Mouse (Mus musculus): ENCODE results near the gene Rpgrip1l. TPM values are rescaled to one million over a fixed set of nuclear protein-coding genes. Genes with fewer than 3 reads are reported as not detected.

Rpgrip1l gene
- polyA plus RNA-seq, 1 experiment from 2014 or later = 12.6 TPM

DNA sequence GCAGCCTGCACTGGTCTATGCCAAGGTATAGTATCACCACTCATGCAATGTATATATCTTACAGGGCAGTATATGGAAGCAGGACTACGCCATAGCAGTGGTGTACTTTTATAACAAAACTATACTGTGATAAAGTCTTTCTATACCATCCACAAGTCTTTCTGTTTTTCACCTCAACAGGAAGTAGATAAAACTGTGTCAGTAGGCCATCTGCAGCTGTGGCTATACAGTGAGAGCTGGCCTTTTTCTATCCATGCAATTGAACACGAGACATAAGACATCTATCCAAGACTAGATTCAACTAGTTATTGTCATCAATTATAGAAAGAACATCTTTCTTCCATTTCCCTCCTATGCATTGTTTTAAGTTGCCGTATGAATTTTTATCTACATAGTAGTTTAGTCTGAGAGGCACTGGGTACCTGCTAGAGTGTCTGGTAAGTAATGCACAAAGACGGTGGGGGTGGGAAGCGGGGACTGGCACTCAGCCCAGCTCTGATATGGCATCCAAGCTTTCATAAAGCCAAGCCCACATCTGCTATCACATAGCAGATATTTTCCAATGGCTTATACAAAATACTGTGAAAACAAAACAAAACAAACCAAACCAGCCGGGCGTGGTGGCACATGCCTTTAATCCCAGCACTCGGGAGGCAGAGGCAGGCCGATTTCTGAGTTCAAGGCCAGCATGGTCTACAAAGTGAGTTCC lies 63.1 kb downstream of the Rpgrip1l start:
- ATAC-seq (replicated peaks) = no peak
- Histone ChIP-seq H3K4me2 (no peak overlapping the region), H3K36me3 (replicated peaks) (no peaks in the 10 kb centered on the region), H3K9ac (no peak overlapping the region), H3K4me1 (no peaks in the 10 kb centered on the region), H3K27me3 (replicated peaks) (no peaks in the 10 kb centered on the region), H3K27ac (no peak overlapping the region), H3K4me3 (no peak overlapping the region), H3K9me3 (no peaks in the 10 kb centered on the region)
- 98% methylated on average over 9 of the region's 9 CpGs for WGBS

DNA sequence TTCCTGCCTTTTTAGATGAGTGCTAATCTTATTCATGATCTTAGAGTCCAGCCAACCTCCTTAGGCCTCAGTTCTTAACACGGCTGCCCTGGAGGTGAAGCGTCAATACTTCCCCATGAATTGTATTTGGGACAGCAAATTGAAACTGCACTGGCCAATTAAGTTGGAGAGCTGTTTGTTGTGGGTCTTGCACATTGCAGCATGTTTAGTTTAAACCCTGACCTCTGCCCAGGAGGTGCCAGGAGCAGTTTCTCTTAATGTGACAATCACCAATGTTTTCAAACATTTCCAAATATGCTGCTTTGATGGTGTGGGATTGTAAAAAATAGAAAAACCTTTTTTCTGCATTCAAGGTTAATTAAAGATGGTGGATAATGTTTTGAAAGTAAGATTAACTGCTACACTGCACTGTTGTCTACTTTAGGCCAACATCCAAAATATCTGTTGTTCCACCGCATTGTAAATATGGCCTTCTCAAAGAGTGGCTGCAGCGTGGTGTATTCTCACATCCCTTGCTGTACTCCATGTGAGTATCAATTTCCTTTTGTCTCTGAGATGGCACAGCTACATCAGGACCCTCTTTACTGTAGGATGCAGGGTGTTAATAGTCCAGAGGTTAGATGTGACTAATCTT lies 67.1 kb downstream of the Rpgrip1l start:
- Histone ChIP-seq H3K4me2 (no peak overlapping the region), H3K4me1 (no peaks in the 10 kb centered on the region), H3K9ac (no peak overlapping the region), H3K9me3 (no peaks in the 10 kb centered on the region), H3K4me3 (no peak overlapping the region), H3K27me3 (replicated peaks) (no peaks in the 10 kb centered on the region), H3K36me3 (replicated peaks) (no peaks in the 10 kb centered on the region), H3K27ac (no peak overlapping the region)
- ATAC-seq (replicated peaks) = no peak
- WGBS = 71% methylated on average over 4 of the region's 4 CpGs

DNA sequence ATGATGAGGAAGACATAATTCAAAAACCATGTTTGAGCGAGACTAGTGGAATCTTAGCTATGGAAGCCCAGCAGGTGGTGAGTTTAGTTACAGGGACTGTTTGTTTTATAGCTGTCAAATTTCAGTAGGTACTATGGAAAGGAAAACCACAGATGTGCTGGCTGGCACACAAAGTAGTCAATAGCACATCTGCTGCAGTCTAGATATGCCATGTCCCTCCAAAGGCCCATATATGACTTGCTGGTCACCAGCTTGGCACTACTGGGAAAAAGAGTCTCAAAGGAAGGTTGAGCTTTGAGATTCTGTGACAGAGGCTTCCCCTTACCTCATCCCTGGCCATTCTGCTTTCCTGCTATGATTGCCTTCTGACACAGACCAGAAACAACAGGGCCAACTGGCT lies 70.3 kb downstream of the Rpgrip1l start:
- Histone ChIP-seq H3K9me3 (no peaks in the 10 kb centered on the region), H3K27me3 (replicated peaks) (no peaks in the 10 kb centered on the region), H3K4me1 (no peaks in the 10 kb centered on the region), H3K4me3 (no peak overlapping the region), H3K4me2 (no peak overlapping the region), H3K36me3 (replicated peaks) (no peaks in the 10 kb centered on the region), H3K27ac (no peak overlapping the region), H3K9ac (no peak overlapping the region)
- WGBS = 63% methylated on average over 1 of the region's 1 CpGs
- no peak for ATAC-seq (replicated peaks)

DNA sequence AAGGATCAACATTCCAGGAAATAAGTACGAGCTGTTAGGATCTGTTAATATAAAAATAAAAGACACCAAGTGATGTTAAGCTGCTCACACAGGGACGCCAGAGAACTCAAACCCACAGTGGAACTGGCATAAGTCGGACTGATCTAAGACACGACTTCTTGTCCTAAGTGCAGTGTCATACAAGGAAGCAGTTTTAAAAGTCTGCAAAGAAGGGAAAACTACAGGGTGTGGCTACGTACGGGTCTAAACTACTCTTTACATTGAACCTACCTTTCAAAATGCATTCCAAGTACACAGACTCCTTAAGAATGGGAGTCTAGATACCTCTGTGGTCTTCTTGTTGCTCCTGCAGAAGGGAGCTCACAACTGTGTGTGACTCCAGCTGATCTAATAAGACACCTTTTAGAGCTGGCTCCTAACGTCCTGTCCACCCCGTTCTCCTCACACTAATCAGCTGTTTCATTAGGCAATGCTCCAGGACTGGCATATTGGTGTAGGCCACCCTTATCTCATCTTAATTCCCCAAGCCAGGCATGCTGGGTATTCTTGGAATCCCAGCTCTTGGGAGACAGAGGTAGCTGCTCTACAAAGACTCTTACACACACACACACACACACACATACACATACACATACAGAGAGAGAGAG lies 71.1 kb downstream of the Rpgrip1l start:
- Histone ChIP-seq H3K4me2 (no peak overlapping the region), H3K9ac (no peak overlapping the region), H3K9me3 (no peaks in the 10 kb centered on the region), H3K27ac (no peak overlapping the region), H3K36me3 (replicated peaks) (no peaks in the 10 kb centered on the region), H3K4me1 (no peaks in the 10 kb centered on the region), H3K27me3 (replicated peaks) (no peaks in the 10 kb centered on the region), H3K4me3 (no peak overlapping the region)
- 71% methylated on average over 8 of the region's 8 CpGs for WGBS
- ATAC-seq (replicated peaks) = no peak

DNA sequence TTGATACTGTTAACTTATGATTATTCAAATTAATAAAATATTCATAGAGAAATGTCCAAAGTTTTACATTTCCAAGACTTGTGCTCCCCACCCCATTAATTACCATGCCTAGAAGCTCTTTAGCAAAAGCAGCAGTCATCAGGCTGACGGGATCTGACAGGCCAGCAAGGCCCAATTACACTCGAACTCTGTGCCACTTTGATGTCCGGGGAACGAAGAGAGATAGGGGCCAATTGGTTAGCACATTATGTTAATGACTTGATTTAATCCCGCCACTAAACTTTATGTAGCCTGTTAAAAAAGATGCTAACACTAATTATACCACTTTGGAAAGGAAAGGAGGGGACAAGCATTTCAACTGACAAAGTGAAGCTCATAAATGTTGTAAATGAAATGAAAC lies 71.7 kb downstream of the Rpgrip1l start:
- Histone ChIP-seq H3K4me3 (no peak overlapping the region), H3K27ac (no peak overlapping the region), H3K9ac (no peak overlapping the region), H3K9me3 (no peaks in the 10 kb centered on the region), H3K27me3 (replicated peaks) (no peaks in the 10 kb centered on the region), H3K4me2 (no peak overlapping the region), H3K36me3 (replicated peaks) (no peaks in the 10 kb centered on the region), H3K4me1 (no peaks in the 10 kb centered on the region)
- ATAC-seq (replicated peaks) = no peak
- WGBS = 48% methylated on average over 5 of the region's 5 CpGs

DNA sequence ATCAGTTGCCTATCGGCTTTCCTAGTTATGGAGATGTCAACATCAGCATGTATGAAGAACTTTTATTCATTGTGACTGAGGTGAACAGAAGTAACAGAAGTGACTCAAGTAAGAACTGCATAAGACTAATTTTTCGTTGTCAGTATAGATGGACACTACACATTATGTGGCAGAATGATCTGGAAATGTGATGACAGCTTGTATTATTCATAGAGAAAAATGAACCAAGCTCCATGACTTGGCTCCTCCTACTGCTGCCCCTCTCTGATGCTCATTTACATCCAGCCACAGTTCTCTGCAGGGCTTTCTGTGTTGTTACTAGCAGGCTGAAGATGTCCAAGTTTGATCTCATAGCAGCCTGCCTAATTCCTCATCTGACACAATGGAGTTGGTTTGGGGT lies 75.9 kb downstream of the Rpgrip1l start:
- Histone ChIP-seq H3K4me3 (no peak overlapping the region), H3K9me3 (no peaks in the 10 kb centered on the region), H3K27ac (no peak overlapping the region), H3K4me2 (no peak overlapping the region), H3K36me3 (replicated peaks) (no peaks in the 10 kb centered on the region), H3K9ac (no peak overlapping the region), H3K27me3 (replicated peaks) (no peaks in the 10 kb centered on the region), H3K4me1 (no peaks in the 10 kb centered on the region)
- WGBS = 80% methylated on average over 2 of the region's 2 CpGs
- no peak for ATAC-seq (replicated peaks)

DNA sequence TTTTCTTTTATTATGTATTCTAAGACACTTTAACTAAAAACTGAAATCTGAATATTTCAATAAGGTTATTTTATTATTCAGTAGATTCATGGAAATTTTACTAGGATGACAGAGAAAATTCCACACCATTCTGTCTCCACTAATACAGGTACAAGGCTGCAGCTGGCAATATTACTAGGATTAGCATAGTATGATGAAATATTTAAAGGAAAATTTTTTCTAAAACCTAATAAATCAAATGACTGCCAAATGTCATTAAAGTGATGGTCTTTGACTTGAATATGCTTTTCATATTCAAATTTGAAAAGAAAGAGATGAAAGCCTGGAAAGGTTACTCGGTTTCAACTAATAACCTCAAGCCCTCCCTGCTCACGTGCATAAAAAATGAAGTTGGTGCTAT lies 79.0 kb downstream of the Rpgrip1l start:
- no peak overlapping the region for H3K9ac ChIP-seq
- WGBS = 27% methylated on average over 2 of the region's 2 CpGs
- H3K4me3 ChIP-seq = no peak overlapping the region
- no peak overlapping the region for H3K4me2 ChIP-seq
- no peaks in the 10 kb centered on the region for H3K36me3 ChIP-seq (replicated peaks)
- no peaks in the 10 kb centered on the region for H3K9me3 ChIP-seq
- no peaks in the 10 kb centered on the region for H3K4me1 ChIP-seq
- 0 out of 2 replicates have a peak overlapping the region, but pooled peaks have one; percentile 38 for H3K27ac ChIP-seq
- no peaks in the 10 kb centered on the region for H3K27me3 ChIP-seq (replicated peaks)
- ATAC-seq (replicated peaks) = no peak

DNA sequence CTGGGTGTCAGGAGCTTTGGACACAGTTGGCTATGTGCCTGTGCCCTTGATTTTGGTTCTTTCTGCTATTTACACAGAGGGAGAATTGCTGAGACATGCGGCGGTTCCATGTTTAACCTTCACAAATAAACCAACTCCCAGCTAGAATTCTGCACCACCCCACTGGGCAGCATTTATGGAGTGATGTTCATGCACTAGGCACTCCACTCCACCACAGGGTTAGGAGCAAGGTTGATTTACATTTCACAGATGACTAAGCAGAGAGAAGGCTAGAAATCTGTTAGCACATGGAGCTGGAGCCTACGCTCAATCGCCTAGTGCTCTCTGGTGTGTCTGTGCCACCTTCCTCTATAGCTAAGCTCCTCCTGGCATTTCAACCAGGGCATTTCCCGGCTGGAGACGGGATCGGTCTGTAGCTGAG lies 85.6 kb downstream of the Rpgrip1l start:
- no peak for ATAC-seq (replicated peaks)
- Histone ChIP-seq H3K27ac (no peak overlapping the region), H3K27me3 (replicated peaks) (no peaks in the 10 kb centered on the region), H3K9me3 (no peaks in the 10 kb centered on the region), H3K4me3 (no peak overlapping the region), H3K4me2 (no peak overlapping the region), H3K9ac (no peak overlapping the region), H3K36me3 (replicated peaks) (no peaks in the 10 kb centered on the region), H3K4me1 (no peaks in the 10 kb centered on the region)
- WGBS = 92% methylated on average over 7 of the region's 7 CpGs

DNA sequence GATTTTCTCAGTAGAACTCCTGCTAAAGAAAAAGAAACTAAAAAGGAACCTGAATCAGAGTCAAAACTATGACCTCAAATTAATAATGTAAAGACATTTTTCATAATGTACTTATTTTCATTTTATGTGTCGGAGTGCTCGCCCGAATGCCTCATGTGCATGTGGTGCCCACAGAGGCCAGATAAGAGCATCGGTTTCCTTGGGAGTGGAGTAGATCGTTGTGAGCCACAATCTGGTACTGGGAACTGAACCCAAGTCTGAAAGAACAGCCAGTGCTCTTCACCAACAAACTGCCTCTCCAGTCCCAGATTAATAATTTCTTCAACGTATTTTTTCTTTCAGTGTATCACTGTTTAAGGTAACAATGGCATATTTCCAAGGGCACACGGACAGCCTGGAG lies 88.8 kb downstream of the Rpgrip1l start:
- Histone ChIP-seq H3K27me3 (replicated peaks) (no peaks in the 10 kb centered on the region), H3K9me3 (no peaks in the 10 kb centered on the region), H3K27ac (no peak overlapping the region), H3K4me3 (no peak overlapping the region), H3K9ac (no peak overlapping the region), H3K36me3 (replicated peaks) (no peaks in the 10 kb centered on the region), H3K4me2 (no peak overlapping the region), H3K4me1 (no peaks in the 10 kb centered on the region)
- ATAC-seq (replicated peaks) = no peak
- WGBS = 95% methylated on average over 7 of the region's 7 CpGs

DNA sequence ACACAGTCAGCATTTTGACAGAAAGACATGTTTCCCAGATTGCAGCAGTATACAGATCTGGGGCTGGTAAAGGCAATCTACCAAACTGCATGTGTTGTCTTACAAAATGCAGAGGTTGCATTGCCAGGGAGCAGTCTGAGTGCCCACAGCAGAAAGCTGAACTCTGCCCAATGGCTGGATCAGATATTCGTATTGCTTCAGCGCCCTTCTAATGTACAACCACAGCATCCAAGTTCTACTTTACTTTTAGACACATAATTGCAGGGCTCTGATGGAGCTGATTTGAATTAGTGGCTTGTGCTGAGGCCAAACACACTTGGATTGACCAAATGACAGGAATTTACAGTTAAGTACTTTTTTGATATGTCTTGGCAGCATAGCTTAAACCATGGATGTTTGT lies 91.2 kb downstream of the Rpgrip1l start:
- 96% methylated on average over 2 of the region's 2 CpGs for WGBS
- H3K27me3 ChIP-seq (replicated peaks) = no peaks in the 10 kb centered on the region
- ATAC-seq (replicated peaks) = no peak
- no peaks in the 10 kb centered on the region for H3K9me3 ChIP-seq
- H3K36me3 ChIP-seq (replicated peaks) = no peaks in the 10 kb centered on the region
- H3K4me2 ChIP-seq = no peak overlapping the region
- H3K4me1 ChIP-seq = no peaks in the 10 kb centered on the region
- no peak overlapping the region for H3K9ac ChIP-seq
- H3K4me3 ChIP-seq = no peak overlapping the region
- no peak overlapping the region for H3K27ac ChIP-seq

DNA sequence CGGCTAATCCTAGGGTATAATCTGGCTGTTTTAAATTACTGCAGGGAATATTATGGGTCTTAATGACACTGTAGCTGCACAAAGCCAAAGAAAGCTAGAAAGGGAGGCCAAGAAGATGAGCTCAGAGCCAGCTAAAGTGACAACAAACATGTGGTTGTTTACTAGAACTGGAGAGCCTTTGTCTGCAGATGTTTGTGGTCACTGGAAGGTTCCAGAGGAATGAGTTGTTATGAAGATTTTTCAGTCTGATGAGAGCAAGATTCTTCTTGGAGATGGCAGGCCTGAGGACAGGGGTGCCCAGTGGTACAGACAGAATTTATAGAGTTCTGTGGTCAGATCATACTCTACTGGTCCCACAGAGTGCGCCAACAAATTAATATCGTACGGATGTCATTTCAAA lies 94.8 kb downstream of the Rpgrip1l start:
- Histone ChIP-seq H3K9me3 (no peaks in the 10 kb centered on the region), H3K27me3 (replicated peaks) (no peaks in the 10 kb centered on the region), H3K4me1 (no peaks in the 10 kb centered on the region), H3K4me2 (no peak overlapping the region), H3K9ac (no peak overlapping the region), H3K27ac (0 out of 2 replicates have a peak overlapping the region, but pooled peaks have one; percentile 25), H3K4me3 (no peak overlapping the region), H3K36me3 (replicated peaks) (no peaks in the 10 kb centered on the region)
- ATAC-seq (replicated peaks) = no peak; the same call in 1 of the 2 replicates
- WGBS = 79% methylated on average over 4 of the region's 4 CpGs

DNA sequence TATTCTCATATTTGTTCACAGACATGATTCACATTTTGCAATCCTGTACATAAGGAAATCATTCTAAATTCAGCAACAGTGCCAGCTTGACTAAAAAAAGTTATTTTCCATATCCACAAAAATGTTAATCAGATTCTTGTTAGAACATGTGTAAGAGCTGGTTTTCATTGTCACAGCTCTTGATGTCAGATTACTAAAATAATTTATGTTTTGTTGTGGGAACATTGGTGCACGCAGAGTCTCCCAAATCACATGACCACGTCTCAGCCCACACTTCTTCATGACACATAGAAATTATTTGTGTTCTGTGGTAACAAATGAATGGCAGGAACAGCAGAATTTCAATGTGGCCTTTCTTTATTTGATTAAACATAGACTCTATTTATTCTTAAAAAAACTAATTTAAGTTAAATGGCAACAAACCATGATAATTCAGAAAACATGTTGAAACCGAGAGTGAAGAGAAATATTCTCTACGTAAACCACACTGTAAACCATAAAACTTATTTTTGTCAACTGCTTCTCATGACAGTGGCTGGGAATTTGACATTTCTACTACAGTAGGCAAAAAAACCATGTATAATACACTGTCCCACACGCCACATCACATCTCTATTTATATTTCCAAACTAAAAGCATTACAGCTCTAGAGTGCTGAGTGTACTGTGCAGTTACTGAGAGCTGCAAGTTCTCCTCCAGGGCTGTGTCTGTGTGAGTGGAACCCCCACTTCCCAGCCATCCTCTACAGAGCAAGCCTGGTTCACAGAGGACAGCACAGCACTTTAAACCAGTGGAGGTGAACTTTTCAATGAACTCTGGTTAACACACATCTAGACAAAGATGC lies 95.8 kb downstream of the Rpgrip1l start:
- no peak overlapping the region for H3K9ac ChIP-seq
- ATAC-seq (replicated peaks) = no peak
- H3K9me3 ChIP-seq = no peaks in the 10 kb centered on the region
- H3K27me3 ChIP-seq (replicated peaks) = no peaks in the 10 kb centered on the region
- H3K36me3 ChIP-seq (replicated peaks) = no peaks in the 10 kb centered on the region
- no peak overlapping the region for H3K27ac ChIP-seq
- 91% methylated on average over 5 of the region's 5 CpGs for WGBS
- H3K4me2 ChIP-seq = no peak overlapping the region
- no peaks in the 10 kb centered on the region for H3K4me1 ChIP-seq
- no peak overlapping the region for H3K4me3 ChIP-seq
